Mouse (Mus musculus): ENCODE data around the gene 4930452B06Rik. TPM values are rescaled to one million over a fixed set of nuclear protein-coding genes. Genes with fewer than 3 reads are reported as not detected.

Gene 4930452B06Rik
- polyA plus RNA-seq, 1 experiment from 2014 or later: 18.5 TPM

DNA sequence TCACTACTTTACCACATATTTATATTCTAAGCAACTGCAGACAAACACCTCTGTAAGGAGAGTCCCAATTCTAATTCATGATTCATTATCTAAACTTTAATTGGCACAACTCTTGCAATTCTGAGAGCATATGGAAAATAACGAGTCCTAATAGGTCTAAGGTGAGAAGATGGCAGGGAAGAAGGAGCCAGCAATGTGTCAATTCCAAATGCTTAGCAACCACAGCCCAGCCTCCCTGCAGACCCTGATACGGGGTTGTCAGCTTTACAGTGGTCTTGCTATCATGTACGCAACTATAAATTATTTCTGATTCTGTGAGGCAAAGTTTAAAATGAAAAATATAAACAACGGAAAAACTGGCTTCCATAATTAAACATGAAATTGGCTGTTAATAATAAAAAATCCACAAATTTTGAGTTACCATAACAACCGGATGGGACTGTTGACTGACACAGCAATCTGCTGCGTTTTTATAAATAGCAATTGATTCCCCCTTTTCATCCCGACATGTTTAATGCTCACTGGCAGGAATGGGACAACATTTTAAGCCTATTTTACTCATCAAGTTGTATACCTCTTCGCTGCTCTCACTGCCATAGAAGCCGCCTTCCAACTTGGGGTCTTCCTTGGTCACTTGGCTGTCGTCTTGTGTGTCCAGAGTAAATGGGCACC lies 155.6 kb downstream of the 4930452B06Rik start:
- Histone ChIP-seq H3K4me2 (ENCODE audit: low read depth, low read length) (no peak overlapping the region), H3K27ac (ENCODE audit: low read length) (no peak overlapping the region), H3K9me3 (replicated peaks; ENCODE audit: control insufficient read depth, low read length) (no peaks in the 10 kb centered on the region), H3K27me3 (ENCODE audit: control insufficient read depth, insufficient read depth, low read length) (no peaks in the 10 kb centered on the region), H3K4me1 (ENCODE audit: control insufficient read depth, insufficient read depth, low read length) (no peaks in the 10 kb centered on the region), H3K9ac (ENCODE audit: low read length) (no peak overlapping the region), H3K36me3 (ENCODE audit: control insufficient read depth, insufficient read depth) (no peaks in the 10 kb centered on the region), H3K4me3 (ENCODE audit: low read length) (no peak overlapping the region)
- 89% methylated on average over 10 of the region's 10 CpGs for WGBS
- ATAC-seq (replicated peaks; ENCODE audit: extremely low read depth, insufficient read depth, low FRiP score): no peak

DNA sequence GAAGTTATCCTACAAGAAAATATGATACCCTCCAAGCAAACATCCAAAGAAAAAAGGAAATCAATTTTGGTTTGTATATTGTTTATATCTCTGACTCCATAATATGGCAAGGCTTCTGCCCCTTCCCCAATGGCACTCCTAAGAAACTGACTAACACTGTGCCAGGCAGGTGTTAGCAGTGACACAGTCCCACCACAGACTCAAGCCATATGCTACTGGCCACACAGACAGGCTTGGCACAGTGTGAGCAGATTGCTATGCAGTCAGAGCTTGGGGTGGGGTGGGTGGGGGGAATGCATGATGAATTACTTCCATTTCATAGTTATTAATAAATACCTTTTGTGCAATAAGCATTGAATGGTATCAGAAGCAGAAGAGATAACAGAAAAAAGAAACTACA lies 157.4 kb downstream of the 4930452B06Rik start:
- H3K9me3 ChIP-seq (replicated peaks; ENCODE audit: control insufficient read depth, low read length): no peaks in the 10 kb centered on the region
- no peak overlapping the region for H3K27ac ChIP-seq (ENCODE audit: low read length)
- no peaks in the 10 kb centered on the region for H3K27me3 ChIP-seq (ENCODE audit: control insufficient read depth, insufficient read depth, low read length)
- H3K36me3 ChIP-seq (ENCODE audit: control insufficient read depth, insufficient read depth): no peaks in the 10 kb centered on the region
- H3K4me3 ChIP-seq (ENCODE audit: low read length): no peak overlapping the region
- no peak overlapping the region for H3K9ac ChIP-seq (ENCODE audit: low read length)
- no peaks in the 10 kb centered on the region for H3K4me1 ChIP-seq (ENCODE audit: control insufficient read depth, insufficient read depth, low read length)
- no peak overlapping the region for H3K4me2 ChIP-seq (ENCODE audit: low read depth, low read length)
- ATAC-seq (replicated peaks; ENCODE audit: extremely low read depth, insufficient read depth, low FRiP score): no peak

DNA sequence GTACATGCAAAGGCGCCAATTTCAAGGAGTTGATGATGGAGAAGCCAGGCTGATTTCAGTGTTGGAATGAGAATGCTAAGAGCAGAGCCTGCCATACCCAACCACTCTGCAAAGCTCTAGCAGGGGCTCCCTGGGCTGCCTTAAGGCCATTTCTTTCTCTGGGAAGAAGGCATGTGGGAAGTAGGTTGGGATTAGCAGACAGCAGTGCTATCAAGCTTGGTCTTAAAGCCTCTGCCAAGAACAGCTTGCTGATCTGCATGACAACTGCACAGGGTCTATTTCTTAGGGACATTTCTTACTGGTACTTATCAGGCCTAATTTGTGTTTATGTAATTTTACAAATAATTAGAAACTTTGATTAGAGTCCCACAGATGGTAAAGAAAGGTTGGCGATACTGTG lies 161.8 kb downstream of the 4930452B06Rik start:
- Histone ChIP-seq H3K4me3 (ENCODE audit: low read length) (no peak overlapping the region), H3K9ac (ENCODE audit: low read length) (no peak overlapping the region), H3K36me3 (ENCODE audit: control insufficient read depth, insufficient read depth) (no peaks in the 10 kb centered on the region), H3K27me3 (ENCODE audit: control insufficient read depth, insufficient read depth, low read length) (no peaks in the 10 kb centered on the region), H3K4me2 (ENCODE audit: low read depth, low read length) (no peak overlapping the region), H3K27ac (ENCODE audit: low read length) (no peak overlapping the region), H3K9me3 (replicated peaks; ENCODE audit: control insufficient read depth, low read length) (no peaks in the 10 kb centered on the region), H3K4me1 (ENCODE audit: control insufficient read depth, insufficient read depth, low read length) (no peaks in the 10 kb centered on the region)
- no peak for ATAC-seq (replicated peaks; ENCODE audit: extremely low read depth, insufficient read depth, low FRiP score)
- WGBS: 88% methylated on average over 2 of the region's 2 CpGs

GRCm38 (mm10) chr14:8503345-8503744 lies 162.7 kb downstream of the 4930452B06Rik start:
- no peak for ATAC-seq (replicated peaks; ENCODE audit: extremely low read depth, insufficient read depth, low FRiP score)
- Histone ChIP-seq H3K9ac (ENCODE audit: low read length) (no peak overlapping the region), H3K4me3 (ENCODE audit: low read length) (no peak overlapping the region), H3K27ac (ENCODE audit: low read length) (no peak overlapping the region), H3K4me1 (ENCODE audit: control insufficient read depth, insufficient read depth, low read length) (no peaks in the 10 kb centered on the region), H3K9me3 (replicated peaks; ENCODE audit: control insufficient read depth, low read length) (no peaks in the 10 kb centered on the region), H3K27me3 (ENCODE audit: control insufficient read depth, insufficient read depth, low read length) (no peaks in the 10 kb centered on the region), H3K4me2 (ENCODE audit: low read depth, low read length) (no peak overlapping the region), H3K36me3 (ENCODE audit: control insufficient read depth, insufficient read depth) (no peaks in the 10 kb centered on the region)
- 96% methylated on average over 3 of the region's 3 CpGs for WGBS

DNA sequence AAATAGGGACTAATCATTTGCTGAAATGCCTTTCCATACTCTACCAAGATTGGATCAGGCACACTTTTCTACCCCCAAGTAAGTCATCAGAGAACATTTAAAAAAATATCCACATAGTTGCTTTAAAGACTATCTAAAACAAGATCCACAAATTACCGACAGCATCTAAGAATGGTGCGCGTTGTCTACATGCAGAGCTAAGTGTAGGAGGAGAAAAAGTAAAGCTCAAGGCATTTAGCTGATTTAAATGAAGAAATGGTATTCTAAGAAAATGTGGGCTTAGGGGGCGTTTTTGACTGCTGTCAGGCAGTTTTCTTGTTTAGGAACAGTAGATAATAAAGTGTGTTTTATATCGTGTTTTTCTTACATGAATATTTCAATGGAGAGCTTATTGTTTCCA lies 163.5 kb downstream of the 4930452B06Rik start:
- H3K27me3 ChIP-seq (ENCODE audit: control insufficient read depth, insufficient read depth, low read length): no peaks in the 10 kb centered on the region

GRCm38 (mm10) chr14:8495691-8496090 lies 170.3 kb downstream of the 4930452B06Rik start:
- Histone ChIP-seq H3K4me1 (ENCODE audit: control insufficient read depth, insufficient read depth, low read length) (no peaks in the 10 kb centered on the region), H3K9me3 (replicated peaks; ENCODE audit: control insufficient read depth, low read length) (no peaks in the 10 kb centered on the region), H3K4me3 (ENCODE audit: low read length) (no peak overlapping the region), H3K4me2 (ENCODE audit: low read depth, low read length) (no peak overlapping the region), H3K27me3 (ENCODE audit: control insufficient read depth, insufficient read depth, low read length) (no peaks in the 10 kb centered on the region), H3K9ac (ENCODE audit: low read length) (no peak overlapping the region), H3K27ac (ENCODE audit: low read length) (no peak overlapping the region), H3K36me3 (ENCODE audit: control insufficient read depth, insufficient read depth) (no peaks in the 10 kb centered on the region)
- no peak for ATAC-seq (replicated peaks; ENCODE audit: extremely low read depth, insufficient read depth, low FRiP score)
- WGBS: 85% methylated on average over 2 of the region's 2 CpGs

More for the DNA sequence above, 163.5 kb downstream of the 4930452B06Rik start:
- Histone ChIP-seq H3K9me3 (replicated peaks; ENCODE audit: control insufficient read depth, low read length) (no peaks in the 10 kb centered on the region), H3K9ac (ENCODE audit: low read length) (no peak overlapping the region), H3K4me3 (ENCODE audit: low read length) (no peak overlapping the region), H3K4me2 (ENCODE audit: low read depth, low read length) (no peak overlapping the region), H3K4me1 (ENCODE audit: control insufficient read depth, insufficient read depth, low read length) (no peaks in the 10 kb centered on the region), H3K36me3 (ENCODE audit: control insufficient read depth, insufficient read depth) (no peaks in the 10 kb centered on the region), H3K27ac (ENCODE audit: low read length) (no peak overlapping the region)
- no peak for ATAC-seq (replicated peaks; ENCODE audit: extremely low read depth, insufficient read depth, low FRiP score)
- 90% methylated on average over 5 of the region's 5 CpGs for WGBS

DNA sequence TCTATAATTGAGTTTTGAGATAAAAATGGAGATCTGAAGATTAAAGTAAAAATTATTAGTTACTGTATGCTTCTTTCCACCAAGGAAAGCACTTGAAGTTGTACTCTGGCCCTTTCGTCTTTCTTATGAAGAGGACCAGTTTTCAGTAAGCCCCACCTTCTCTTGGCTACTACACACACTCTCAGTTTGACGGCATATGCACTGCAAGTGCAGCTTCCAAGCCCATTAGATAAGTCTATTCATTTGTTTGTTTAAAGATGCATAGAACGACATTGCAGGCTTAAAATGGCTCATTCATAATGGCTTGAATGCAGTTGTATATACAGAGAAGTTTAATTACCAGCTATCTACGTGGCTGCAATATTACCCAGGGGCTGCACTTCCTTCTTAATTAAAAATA lies 171.1 kb downstream of the 4930452B06Rik start:
- Histone ChIP-seq H3K27ac (ENCODE audit: low read length) (no peak overlapping the region), H3K4me2 (ENCODE audit: low read depth, low read length) (no peak overlapping the region), H3K9me3 (replicated peaks; ENCODE audit: control insufficient read depth, low read length) (no peaks in the 10 kb centered on the region), H3K36me3 (ENCODE audit: control insufficient read depth, insufficient read depth) (no peaks in the 10 kb centered on the region), H3K4me1 (ENCODE audit: control insufficient read depth, insufficient read depth, low read length) (no peaks in the 10 kb centered on the region), H3K9ac (ENCODE audit: low read length) (no peak overlapping the region), H3K4me3 (ENCODE audit: low read length) (no peak overlapping the region), H3K27me3 (ENCODE audit: control insufficient read depth, insufficient read depth, low read length) (no peaks in the 10 kb centered on the region)
- WGBS: 65% methylated on average over 4 of the region's 4 CpGs
- no peak for ATAC-seq (replicated peaks; ENCODE audit: extremely low read depth, insufficient read depth, low FRiP score)

GRCm38 (mm10) chr14:8494260-8494659 lies 171.8 kb downstream of the 4930452B06Rik start:
- ATAC-seq (replicated peaks; ENCODE audit: extremely low read depth, insufficient read depth, low FRiP score): no peak
- Histone ChIP-seq H3K9ac (ENCODE audit: low read length) (no peak overlapping the region), H3K4me3 (ENCODE audit: low read length) (no peak overlapping the region), H3K27me3 (ENCODE audit: control insufficient read depth, insufficient read depth, low read length) (no peaks in the 10 kb centered on the region), H3K36me3 (ENCODE audit: control insufficient read depth, insufficient read depth) (no peaks in the 10 kb centered on the region), H3K27ac (ENCODE audit: low read length) (no peak overlapping the region), H3K9me3 (replicated peaks; ENCODE audit: control insufficient read depth, low read length) (no peaks in the 10 kb centered on the region), H3K4me1 (ENCODE audit: control insufficient read depth, insufficient read depth, low read length) (no peaks in the 10 kb centered on the region), H3K4me2 (ENCODE audit: low read depth, low read length) (no peak overlapping the region)
- 87% methylated on average over 1 of the region's 1 CpGs for WGBS

GRCm38 (mm10) chr14:8478098-8478497 lies 187.9 kb downstream of the 4930452B06Rik start:
- ATAC-seq (replicated peaks; ENCODE audit: extremely low read depth, insufficient read depth, low FRiP score): no peak
- Histone ChIP-seq H3K9me3 (replicated peaks; ENCODE audit: control insufficient read depth, low read length) (no peaks in the 10 kb centered on the region; the same call in 1 of the 2 replicates), H3K36me3 (ENCODE audit: control insufficient read depth, insufficient read depth) (no peaks in the 10 kb centered on the region), H3K4me2 (ENCODE audit: low read depth, low read length) (no peak overlapping the region), H3K27me3 (ENCODE audit: control insufficient read depth, insufficient read depth, low read length) (no peaks in the 10 kb centered on the region), H3K4me3 (ENCODE audit: low read length) (no peak overlapping the region), H3K4me1 (ENCODE audit: control insufficient read depth, insufficient read depth, low read length) (no peaks in the 10 kb centered on the region), H3K27ac (ENCODE audit: low read length) (no peak overlapping the region), H3K9ac (ENCODE audit: low read length) (no peak overlapping the region)
- WGBS: 83% methylated on average over 5 of the region's 5 CpGs
